Mouse (Mus musculus): ENCODE data around the gene Cish. TPM values are rescaled to one million over a fixed set of nuclear protein-coding genes. Genes with fewer than 3 reads are reported as not detected.

The Cish gene
- polyA plus RNA-seq, 1 experiment from 2014 or later: 119 TPM

DNA sequence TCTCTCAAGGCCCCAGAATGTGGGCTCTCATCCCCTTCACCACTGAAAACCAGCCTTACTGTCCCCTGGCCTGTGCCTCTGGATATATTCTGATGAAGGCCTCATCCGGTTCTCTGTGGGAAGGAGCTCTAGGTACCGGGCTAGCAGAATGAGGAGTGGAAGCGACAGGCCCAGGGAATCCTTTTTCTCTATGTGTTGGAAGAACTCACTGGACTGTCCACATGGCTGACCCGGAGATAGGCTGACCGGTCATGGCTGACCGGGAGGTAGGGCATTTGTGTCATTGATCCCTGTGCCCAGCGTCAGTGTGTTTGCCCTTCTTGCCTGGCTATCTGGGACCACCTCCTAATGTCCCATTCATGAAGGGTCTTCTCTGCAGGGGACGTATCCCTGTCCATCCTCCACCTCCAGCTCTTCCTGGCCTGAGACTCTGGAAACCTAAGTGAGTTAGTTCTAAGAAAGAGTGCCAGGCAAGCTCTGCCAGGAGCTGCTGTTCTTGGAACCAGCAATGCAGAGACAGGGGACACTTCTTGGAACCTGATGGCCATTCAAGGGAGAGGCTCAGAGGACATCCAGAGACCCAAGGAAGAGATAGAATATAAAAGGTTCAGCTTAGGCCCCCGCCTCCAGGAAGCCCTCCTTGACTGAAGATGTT is 12.6 kb downstream of the Cish start:
- POLR2A ChIA-PET: interaction anchor here (0.5 to 3.8 kb wide), 4 partner anchors 10 to 890 kb away, joined by 3 to 36 read pairs (median 6); partner anchors contain the start of gene Cish
- CTCF ChIA-PET: interaction anchor here (1.1 to 3.3 kb wide), 5 partner anchors 11 to 29 kb away, joined by 3 to 23 read pairs (median 4); partner anchors contain the start of gene Hemk1
- no peak for ATAC-seq

DNA sequence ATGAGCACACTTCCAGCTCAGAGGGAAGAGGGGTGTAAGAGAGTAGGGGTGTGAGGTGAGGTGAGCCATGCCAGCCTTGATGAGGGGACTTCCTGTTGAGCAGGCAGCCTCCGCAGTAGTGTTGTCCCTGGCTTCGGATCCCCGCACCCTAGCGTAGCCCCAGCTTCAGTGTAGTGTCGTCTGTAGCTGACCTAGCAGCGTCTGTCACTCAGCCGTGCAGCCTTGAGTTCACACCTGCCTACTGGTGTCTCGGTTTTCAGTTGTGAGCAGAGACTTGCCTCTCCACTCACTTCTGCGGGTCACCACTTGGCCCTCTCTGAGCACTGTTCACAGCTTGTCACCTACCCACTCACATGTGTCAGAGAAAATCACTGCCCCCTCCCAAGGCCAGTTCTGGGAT is 13.3 kb downstream of the Cish start:
- TF ChIP-seq CTCF (IDR thresholded peaks at IDR 0.05): no peak
- H3K27me3 ChIP-seq: no peaks in the 10 kb centered on the region
- ChIA-PET CTCF (interaction anchor here (1.1 to 3.3 kb wide), 3 partner anchors 10 to 29 kb away, joined by 3 to 23 read pairs (median 4); partner anchors contain the start of gene Hemk1), POLR2A (interaction anchor here (0.5 to 3.8 kb wide), 4 partner anchors 9 to 890 kb away, joined by 3 to 36 read pairs (median 6); partner anchors contain the start of gene Cish)
- in situ Hi-C loops (cut with MboI; ENCODE audit: low pct_unique_long_range_greater_than_20kb): loop anchor here (25.0 kb wide), 2 partner anchors 403 to 1122 kb away; partner anchors contain the start of genes Ppm1m and Sema3f
- no peak for DNase-seq (ENCODE audit: low read depth, low spot score)
- no peak for ATAC-seq

More for the DNA sequence above, 12.6 kb downstream of the Cish start:
- TF ChIP-seq CTCF (IDR thresholded peaks at IDR 0.05): no peak
- in situ Hi-C loops (cut with MboI; ENCODE audit: low pct_unique_long_range_greater_than_20kb): loop anchor here (25.0 kb wide), 2 partner anchors 404 to 1121 kb away; partner anchors contain the start of genes Ppm1m and Sema3f
- no peaks in the 10 kb centered on the region for H3K27me3 ChIP-seq
- DNase-seq (ENCODE audit: low read depth, low spot score): no peak

DNA sequence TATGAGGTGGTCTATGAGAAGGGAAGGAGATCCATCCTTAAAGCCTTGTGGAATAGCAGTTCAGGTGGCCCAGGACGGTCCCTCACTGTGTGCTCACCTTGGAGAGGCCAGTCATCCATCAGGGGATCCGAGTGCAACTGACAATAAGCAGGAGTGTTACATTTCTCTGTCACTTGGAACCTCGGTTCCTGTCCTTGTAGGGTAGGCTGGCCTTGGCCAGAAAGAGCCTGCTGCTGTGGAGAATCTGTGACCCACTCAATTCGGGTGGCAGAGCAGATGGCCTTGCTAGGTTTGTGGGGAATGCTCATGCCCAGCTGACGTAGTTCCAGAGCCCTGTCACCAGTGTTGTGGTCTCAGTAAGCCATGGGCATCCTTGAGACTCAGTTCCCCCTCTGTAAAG is 13.8 kb downstream of the Cish start:
- DNase-seq (ENCODE audit: low read depth, low spot score): no peak
- ChIA-PET POLR2A (no interaction called here), CTCF (interaction anchor here (3.3 kb wide), 1 partner anchor 10 kb away, joined by 23 read pairs; no protein-coding TSS in a partner anchor)
- no peak for TF ChIP-seq CTCF (IDR thresholded peaks at IDR 0.05)
- ATAC-seq: no peak
- in situ Hi-C loops (cut with MboI; ENCODE audit: low pct_unique_long_range_greater_than_20kb): loop anchor here (25.0 kb wide), 2 partner anchors 403 to 1122 kb away; partner anchors contain the start of genes Ppm1m and Sema3f
- H3K27me3 ChIP-seq: no peaks in the 10 kb centered on the region

DNA sequence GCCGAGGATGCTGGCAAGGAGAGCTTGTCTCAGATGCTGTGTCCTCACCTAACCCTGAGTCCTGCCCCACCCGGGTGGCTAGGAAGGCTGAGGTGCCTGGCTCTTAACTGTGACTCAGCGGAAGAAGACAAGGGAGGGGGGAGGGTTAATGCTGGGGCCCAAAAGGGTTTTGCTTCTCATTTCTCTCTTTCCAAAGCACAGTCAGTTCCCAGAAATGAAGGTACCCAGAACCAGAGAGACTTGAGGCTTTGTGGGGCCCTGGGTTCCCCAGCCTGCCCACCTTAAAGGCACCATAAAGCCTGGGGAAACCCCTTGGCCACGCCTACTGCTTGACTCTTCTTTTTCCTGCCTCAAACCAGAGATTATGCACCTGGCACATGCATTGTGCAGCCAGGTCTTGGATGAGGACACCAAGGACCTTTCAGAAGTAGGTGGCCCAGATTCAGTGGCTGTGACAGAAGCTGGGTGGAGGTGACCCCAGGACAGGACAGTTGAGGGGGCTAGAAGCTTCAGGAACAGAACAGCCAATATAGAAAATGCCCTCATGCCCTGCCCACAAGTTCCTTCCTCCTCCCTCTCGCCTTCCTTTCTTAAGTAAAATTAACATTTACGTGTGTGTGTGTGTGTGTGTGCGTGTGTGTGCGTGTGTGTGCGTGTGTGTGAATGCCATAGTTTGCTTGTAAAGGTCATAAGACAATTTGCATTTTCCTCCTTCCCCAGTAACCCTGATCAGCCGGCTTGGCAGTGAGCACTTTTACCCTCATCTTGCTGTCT is 17.2 kb downstream of the Cish start:
- POLR2A ChIA-PET: interaction anchor here (0.7 to 2.2 kb wide), 4 partner anchors 10 to 19 kb away, joined by 5 to 7 read pairs (median 6); no protein-coding TSS in a partner anchor
- in situ Hi-C loops (cut with MboI; ENCODE audit: low pct_unique_long_range_greater_than_20kb): loop anchor here (25.0 kb wide), 2 partner anchors 399 to 1126 kb away; partner anchors contain the start of genes Ppm1m and Sema3f
- no peak for TF ChIP-seq CTCF (IDR thresholded peaks at IDR 0.05)
- CTCF ChIA-PET: interaction anchor here (0.9 to 1.3 kb wide), 3 partner anchors 8 to 59 kb away, joined by 3 read pairs; no protein-coding TSS in a partner anchor
- ATAC-seq (no peak), DNase-seq (ENCODE audit: low read depth, low spot score) (no peak)
- no peaks in the 10 kb centered on the region for H3K27me3 ChIP-seq

DNA sequence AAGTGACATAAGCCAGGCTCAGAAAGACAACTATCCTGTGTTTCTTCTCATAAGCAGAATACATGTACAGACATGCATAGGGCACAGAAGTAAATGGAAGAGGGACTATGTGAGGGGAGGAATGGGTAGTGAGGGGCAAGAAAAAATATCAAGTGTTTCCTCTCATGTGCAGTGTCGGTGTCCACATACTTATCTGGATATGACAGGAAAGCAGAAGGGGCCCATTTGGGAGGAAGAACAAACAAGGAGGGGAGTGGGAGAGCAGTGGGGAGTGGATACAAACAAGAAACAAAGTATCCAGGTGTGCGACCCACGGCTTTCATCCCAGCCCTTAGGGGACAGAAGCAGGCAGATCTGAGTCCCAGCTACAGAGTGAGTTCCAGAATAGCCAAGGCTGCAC is 18.1 kb downstream of the Cish start:
- in situ Hi-C loops (cut with MboI; ENCODE audit: low pct_unique_long_range_greater_than_20kb): loop anchor here (25.0 kb wide), 2 partner anchors 398 to 1127 kb away; partner anchors contain the start of genes Ppm1m and Sema3f
- DNase-seq (ENCODE audit: low read depth, low spot score): no peak

DNA sequence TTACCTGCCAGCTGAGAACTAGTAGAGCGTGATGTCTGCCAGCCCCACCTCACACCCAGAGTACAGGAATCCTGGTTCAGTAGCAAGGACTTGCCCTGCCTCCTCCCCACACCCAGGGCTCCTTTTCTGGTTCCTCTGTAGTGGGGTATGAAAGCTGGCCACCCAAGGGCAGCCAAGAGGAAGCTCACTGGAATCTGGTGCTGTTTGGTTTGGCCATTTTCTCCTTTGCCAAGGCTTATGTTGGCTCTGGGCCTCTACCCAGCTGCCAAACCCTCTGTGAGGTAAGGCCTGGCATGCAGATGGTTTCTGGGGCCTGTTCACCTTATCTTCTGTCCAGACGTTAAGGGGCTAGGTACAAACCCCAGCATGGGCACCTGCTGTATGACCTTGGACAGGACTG is 20.0 kb downstream of the Cish start:
- no peaks in the 10 kb centered on the region for H3K27me3 ChIP-seq
- CTCF ChIA-PET: interaction anchor here (1.2 to 1.4 kb wide), 3 partner anchors 17 to 21 kb away, joined by 3 read pairs; partner anchors contain the start of gene Cish
- TF ChIP-seq CTCF (IDR thresholded peaks at IDR 0.05): no peak
- ATAC-seq (no peak), DNase-seq (ENCODE audit: low read depth, low spot score) (no peak)
- POLR2A ChIA-PET: interaction anchor here (0.9 to 5.3 kb wide), 2 partner anchors 19 to 399 kb away, joined by 3 to 32 read pairs; partner anchors contain the start of gene Cish
- in situ Hi-C loops (cut with MboI; ENCODE audit: low pct_unique_long_range_greater_than_20kb): loop anchor here (25.0 kb wide), 2 partner anchors 397 to 1128 kb away; partner anchors contain the start of genes Ppm1m and Sema3f

More for the DNA sequence above, 18.1 kb downstream of the Cish start:
- no peak for TF ChIP-seq CTCF (IDR thresholded peaks at IDR 0.05)
- ChIA-PET CTCF (no interaction called here), POLR2A (no interaction called here)
- no peaks in the 10 kb centered on the region for H3K27me3 ChIP-seq
- ATAC-seq: no peak

DNA sequence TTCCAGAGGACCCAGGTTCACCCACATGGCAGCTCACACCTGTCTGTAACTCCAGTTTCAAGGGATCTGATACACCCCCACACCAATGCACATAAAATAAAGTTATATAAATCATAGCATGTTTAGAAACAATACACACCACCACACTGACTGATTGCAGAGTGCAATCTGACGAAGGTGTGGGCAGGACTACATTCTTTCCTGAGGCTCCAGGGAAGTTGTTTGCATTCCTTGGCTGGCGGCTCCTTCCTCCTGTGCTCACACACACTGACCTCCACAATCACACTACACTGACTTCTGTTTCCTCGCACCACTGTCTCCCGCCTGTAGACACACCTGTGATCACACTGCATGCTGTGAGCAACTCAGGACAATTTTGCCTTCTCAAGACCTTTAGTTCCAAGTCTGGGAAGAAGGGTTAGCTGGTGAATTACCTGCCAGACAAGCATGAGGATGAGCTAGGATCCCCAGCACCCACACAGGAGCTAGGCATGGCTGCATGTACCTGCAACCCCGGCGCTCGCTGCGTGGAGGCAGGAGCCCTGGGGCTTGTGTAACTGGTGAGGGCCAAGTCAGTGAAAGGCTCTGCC is 26.7 kb downstream of the Cish start:
- no peak for ATAC-seq
- POLR2A ChIA-PET: interaction anchor here (2.6 to 6.5 kb wide), 2 partner anchors 14 to 24 kb away, joined by 9 to 54 read pairs; partner anchors contain the start of gene Cish
- CTCF ChIA-PET: interaction anchor here (1.3 to 1.7 kb wide), 2 partner anchors 14 to 17 kb away, joined by 4 to 6 read pairs; no protein-coding TSS in a partner anchor
- in situ Hi-C loops (cut with MboI; ENCODE audit: low pct_unique_long_range_greater_than_20kb): loop anchor here (25.0 kb wide), 2 partner anchors 390 to 1135 kb away; partner anchors contain the start of genes Ppm1m and Sema3f
- no peak for TF ChIP-seq CTCF (IDR thresholded peaks at IDR 0.05)
- DNase-seq (ENCODE audit: low read depth, low spot score): no peak
- no peaks in the 10 kb centered on the region for H3K27me3 ChIP-seq

DNA sequence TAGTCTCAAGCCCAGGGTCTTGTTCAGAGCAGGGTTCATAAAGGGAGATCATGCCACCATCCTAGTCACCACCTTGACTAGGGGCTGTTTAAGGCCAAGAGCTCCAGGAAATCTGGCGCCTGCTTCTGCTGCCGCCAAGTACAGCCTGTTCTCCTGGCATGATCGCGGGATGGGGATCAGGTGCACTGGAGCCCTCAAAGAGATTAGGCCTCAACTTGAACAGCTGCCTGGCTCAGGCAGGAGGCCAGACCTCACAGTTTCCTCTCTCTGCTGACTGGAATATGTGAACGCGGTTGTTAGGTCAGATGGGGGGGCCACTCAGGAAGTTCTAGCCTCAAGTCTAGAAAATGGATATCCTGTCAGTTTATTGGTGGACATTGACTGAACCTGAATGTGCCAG is 27.7 kb downstream of the Cish start:
- CTCF ChIA-PET: interaction anchor here (1.7 to 2.9 kb wide), 3 partner anchors 13 to 27 kb away, joined by 6 to 15 read pairs (median 13); partner anchors contain the start of gene Cish
- in situ Hi-C loops (cut with MboI; ENCODE audit: low pct_unique_long_range_greater_than_20kb): loop anchor here (25.0 kb wide), 2 partner anchors 389 to 1136 kb away; partner anchors contain the start of genes Ppm1m and Sema3f
- no peaks in the 10 kb centered on the region for H3K27me3 ChIP-seq
- TF ChIP-seq CTCF (IDR thresholded peaks at IDR 0.05): no peak
- POLR2A ChIA-PET: interaction anchor here (1.7 to 6.5 kb wide), 4 partner anchors 15 to 25 kb away, joined by 7 to 54 read pairs (median 10); partner anchors contain the start of gene Cish
- ATAC-seq: no peak
- DNase-seq (ENCODE audit: low read depth, low spot score): no peak

All from Patski (cell line).